Mouse (Mus musculus) embryo, embryonic 11 days (tissue): Measurements from ENCODE around the gene I0C0044D17Rik.
"Not testable (repeated sequence)": the region's sequence is repeated elsewhere in the genome, so short reads cannot be mapped to it uniquely, and the experiment has no call there.

ENCODE experiments used
- DNase-seq: peaks from one replicate; pipeline ENCODE4 v3.0.0-alpha.2; 2015

Gene I0C0044D17Rik

GRCm38 (mm10) chr4:98823740-98824139 lies at the start of gene I0C0044D17Rik:
Gene I0C0044D17Rik, minus strand, starts transcription at chr4:98823840.
- not testable (repeated sequence) for DNase-seq

- DNase-seq = no peak
Observed at GRCm38 (mm10) chr4:98865386-98866237, 42.0 kb upstream of the I0C0044D17Rik start.

GRCm38 (mm10) chr4:98864546-98864945 lies 40.9 kb upstream of the I0C0044D17Rik start:
- DNase-seq = no peak

- DNase-seq = no peak
Observed at GRCm38 (mm10) chr4:98864094-98864493, 40.5 kb upstream of the I0C0044D17Rik start.

- no peak for DNase-seq
Observed at GRCm38 (mm10) chr4:98863451-98863850, 39.8 kb upstream of the I0C0044D17Rik start.

GRCm38 (mm10) chr4:98858151-98858855 lies 34.7 kb upstream of the I0C0044D17Rik start:
- DNase-seq = no peak

GRCm38 (mm10) chr4:98857037-98857648 lies 33.5 kb upstream of the I0C0044D17Rik start:
- DNase-seq = no peak

GRCm38 (mm10) chr4:98853926-98854325 lies 30.3 kb upstream of the I0C0044D17Rik start:
- no peak for DNase-seq

- not testable (repeated sequence) for DNase-seq
Observed at GRCm38 (mm10) chr4:98850485-98850884, 26.8 kb upstream of the I0C0044D17Rik start.

GRCm38 (mm10) chr4:98847120-98847885 lies 23.7 kb upstream of the I0C0044D17Rik start:
- DNase-seq = no peak

GRCm38 (mm10) chr4:98846396-98846795 lies 22.8 kb upstream of the I0C0044D17Rik start:
- no peak for DNase-seq

GRCm38 (mm10) chr4:98845687-98846125 lies 22.1 kb upstream of the I0C0044D17Rik start:
- peak; percentile 34 for DNase-seq

GRCm38 (mm10) chr4:98845201-98845600 lies 21.6 kb upstream of the I0C0044D17Rik start:
- DNase-seq = no peak

- DNase-seq = no peak
Observed at GRCm38 (mm10) chr4:98843906-98844597, 20.4 kb upstream of the I0C0044D17Rik start.

GRCm38 (mm10) chr4:98841251-98841650 lies 17.6 kb upstream of the I0C0044D17Rik start:
- DNase-seq = not testable (repeated sequence)

- no peak for DNase-seq
Observed at GRCm38 (mm10) chr4:98840526-98840925, 16.9 kb upstream of the I0C0044D17Rik start.

GRCm38 (mm10) chr4:98838913-98839312 lies 15.3 kb upstream of the I0C0044D17Rik start:
- no peak for DNase-seq

GRCm38 (mm10) chr4:98837715-98838505 lies 14.3 kb upstream of the I0C0044D17Rik start:
- DNase-seq = no peak

GRCm38 (mm10) chr4:98836519-98836918 lies 12.9 kb upstream of the I0C0044D17Rik start:
- no peak for DNase-seq

- no peak for DNase-seq
Observed at GRCm38 (mm10) chr4:98834782-98835181, 11.1 kb upstream of the I0C0044D17Rik start.

- no peak for DNase-seq
Observed at GRCm38 (mm10) chr4:98831726-98832125, 8.1 kb upstream of the I0C0044D17Rik start.
